Mouse (Mus musculus): ENCODE data around the gene Qars. TPM values are rescaled to one million over a fixed set of nuclear protein-coding genes. Genes with fewer than 3 reads are reported as not detected.

The Qars gene
- polyA plus RNA-seq, 1 experiment from 2014 or later: 117 TPM

DNA sequence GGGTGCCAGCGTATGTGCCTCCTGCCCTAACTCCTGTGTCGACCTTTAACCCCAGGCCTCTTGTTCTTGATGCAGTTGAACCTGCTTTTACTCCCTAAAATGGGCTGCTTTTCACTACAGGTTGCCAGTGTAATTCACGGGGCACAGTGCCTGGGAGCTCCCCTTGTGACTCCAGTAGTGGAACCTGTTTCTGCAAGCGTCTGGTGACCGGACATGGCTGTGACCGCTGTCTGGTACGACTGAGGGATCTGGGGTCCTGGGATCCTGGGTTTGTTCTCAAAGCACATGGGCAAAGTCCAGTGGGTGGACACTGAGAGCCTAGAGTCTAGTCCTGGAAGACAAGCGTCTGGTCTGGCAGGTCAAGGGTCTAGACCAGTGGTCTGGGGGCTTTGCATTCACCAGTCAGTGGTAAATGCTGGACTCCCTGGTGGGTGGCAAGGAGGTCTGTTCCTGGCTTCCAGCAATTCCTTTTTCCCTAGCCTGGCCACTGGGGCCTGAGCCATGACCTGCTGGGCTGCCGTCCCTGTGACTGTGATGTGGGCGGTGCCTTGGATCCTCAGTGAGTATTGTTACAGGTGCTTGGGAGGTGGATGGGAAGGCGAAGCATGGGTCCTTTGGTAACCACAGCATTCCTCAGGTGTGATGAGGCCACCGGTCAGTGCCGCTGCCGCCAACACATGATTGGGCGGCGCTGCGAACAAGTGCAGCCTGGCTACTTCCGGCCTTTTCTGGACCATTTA lies 24.3 kb upstream of the Qars start:
- Histone ChIP-seq H3K4me3 (ENCODE audit: low read length) (no peak overlapping the region), H3K27me3 (ENCODE audit: control insufficient read depth, insufficient read depth, low read length) (no peaks in the 10 kb centered on the region), H3K4me2 (replicated peaks; ENCODE audit: low read depth, low read length) (no peak overlapping the region), H3K4me1 (ENCODE audit: control insufficient read depth, insufficient read depth, low read length) (peaks cover 17% of the 10 kb centered on the region), H3K27ac (ENCODE audit: low read depth, low read length) (no peak overlapping the region), H3K9me3 (ENCODE audit: control insufficient read depth, low read length) (no peaks in the 10 kb centered on the region), H3K9ac (ENCODE audit: low read depth, low read length) (no peak overlapping the region), H3K36me3 (ENCODE audit: control insufficient read depth, insufficient read depth, low read length) (peaks cover 68% of the 10 kb centered on the region)
- 91% methylated on average over 18 of the region's 18 CpGs for WGBS
- ATAC-seq (ENCODE audit: low FRiP score, low TSS enrichment): no peak

DNA sequence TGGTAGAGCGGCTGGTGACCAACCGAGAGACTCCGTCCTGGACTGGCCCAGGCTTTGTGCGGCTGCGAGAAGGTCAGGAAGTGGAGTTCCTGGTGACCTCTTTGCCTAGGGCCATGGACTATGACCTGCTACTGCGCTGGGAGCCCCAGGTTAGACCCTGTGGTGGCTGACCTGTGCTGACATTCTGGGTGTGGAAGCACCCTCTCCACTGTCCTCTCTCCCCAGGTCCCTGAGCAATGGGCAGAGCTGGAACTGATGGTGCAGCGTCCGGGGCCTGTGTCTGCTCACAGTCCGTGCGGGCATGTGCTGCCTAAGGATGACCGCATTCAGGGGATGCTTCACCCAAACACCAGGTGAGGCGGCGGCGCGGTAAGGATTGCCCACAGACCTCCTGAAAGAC lies 23.5 kb upstream of the Qars start:
- H3K9ac ChIP-seq (ENCODE audit: low read depth, low read length): no peak overlapping the region
- no peak overlapping the region for H3K27ac ChIP-seq (ENCODE audit: low read depth, low read length)
- no peaks in the 10 kb centered on the region for H3K27me3 ChIP-seq (ENCODE audit: control insufficient read depth, insufficient read depth, low read length)
- ATAC-seq (ENCODE audit: low FRiP score, low TSS enrichment): no peak
- H3K36me3 ChIP-seq (ENCODE audit: control insufficient read depth, insufficient read depth, low read length): peaks cover 76% of the 10 kb centered on the region
- 97% methylated on average over 15 of the region's 15 CpGs for WGBS
- no peak overlapping the region for H3K4me3 ChIP-seq (ENCODE audit: low read length)
- peaks cover 15% of the 10 kb centered on the region for H3K4me1 ChIP-seq (ENCODE audit: control insufficient read depth, insufficient read depth, low read length)
- H3K9me3 ChIP-seq (ENCODE audit: control insufficient read depth, low read length): no peaks in the 10 kb centered on the region
- H3K4me2 ChIP-seq (replicated peaks; ENCODE audit: low read depth, low read length): no peak overlapping the region

DNA sequence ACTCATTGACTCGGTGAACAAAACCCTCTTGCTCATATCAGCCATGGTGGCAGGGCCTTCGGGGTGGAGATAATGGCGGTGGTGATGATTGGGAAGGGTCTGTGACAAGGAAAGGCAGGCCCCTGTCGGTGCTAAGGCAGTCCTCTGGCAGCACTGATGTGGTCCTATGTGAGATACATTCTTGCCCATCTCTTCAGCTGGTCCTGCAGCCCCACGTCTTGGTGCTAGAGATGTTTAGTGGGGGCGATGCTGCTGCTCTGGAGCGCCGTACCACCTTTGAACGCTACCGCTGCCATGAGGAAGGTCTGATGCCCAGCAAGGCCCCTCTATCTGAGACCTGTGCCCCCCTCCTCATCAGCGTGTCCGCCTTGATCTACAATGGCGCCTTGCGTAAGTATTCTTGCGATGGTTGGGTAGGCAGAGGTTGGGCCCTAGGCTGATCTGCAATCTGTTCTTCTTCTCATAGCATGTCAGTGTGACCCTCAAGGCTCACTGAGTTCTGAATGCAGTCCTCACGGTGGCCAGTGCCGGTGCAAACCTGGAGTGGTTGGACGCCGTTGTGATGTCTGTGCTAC lies 22.1 kb upstream of the Qars start:
- Histone ChIP-seq H3K36me3 (ENCODE audit: control insufficient read depth, insufficient read depth, low read length) (peaks cover 82% of the 10 kb centered on the region), H3K9me3 (ENCODE audit: control insufficient read depth, low read length) (no peaks in the 10 kb centered on the region), H3K27me3 (ENCODE audit: control insufficient read depth, insufficient read depth, low read length) (no peaks in the 10 kb centered on the region), H3K4me2 (replicated peaks; ENCODE audit: low read depth, low read length) (no peak overlapping the region), H3K27ac (ENCODE audit: low read depth, low read length) (no peak overlapping the region), H3K4me1 (ENCODE audit: control insufficient read depth, insufficient read depth, low read length) (peaks cover 7% of the 10 kb centered on the region), H3K9ac (ENCODE audit: low read depth, low read length) (no peak overlapping the region), H3K4me3 (ENCODE audit: low read length) (no peak overlapping the region)
- 96% methylated on average over 19 of the region's 19 CpGs for WGBS
- no peak for ATAC-seq (ENCODE audit: low FRiP score, low TSS enrichment)

DNA sequence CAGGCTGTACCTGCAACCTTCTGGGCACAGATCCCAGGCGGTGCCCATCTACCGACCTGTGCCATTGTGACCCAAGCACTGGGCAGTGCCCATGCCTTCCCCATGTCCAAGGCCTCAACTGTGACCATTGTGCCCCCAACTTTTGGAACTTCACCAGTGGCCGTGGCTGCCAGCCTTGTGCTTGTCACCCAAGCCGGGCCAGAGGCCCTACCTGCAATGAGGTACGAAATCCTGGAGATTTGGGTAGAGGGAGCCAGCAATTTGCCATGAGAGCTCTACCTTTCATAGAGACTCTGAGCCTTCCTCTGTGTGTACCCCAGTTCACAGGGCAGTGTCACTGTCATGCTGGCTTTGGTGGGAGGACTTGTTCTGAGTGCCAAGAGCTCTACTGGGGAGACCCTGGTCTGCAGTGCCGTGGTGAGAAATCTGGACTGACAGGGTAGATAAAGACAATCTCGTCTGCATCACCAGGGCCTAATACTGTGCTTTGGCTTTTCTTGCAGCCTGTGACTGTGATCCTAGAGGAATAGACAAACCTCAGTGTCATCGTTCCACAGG lies 20.5 kb upstream of the Qars start:
- no peak for ATAC-seq (ENCODE audit: low FRiP score, low TSS enrichment)
- H3K36me3 ChIP-seq (ENCODE audit: control insufficient read depth, insufficient read depth, low read length): peaks cover 76% of the 10 kb centered on the region
- no peak overlapping the region for H3K4me2 ChIP-seq (replicated peaks; ENCODE audit: low read depth, low read length)
- no peak overlapping the region for H3K4me3 ChIP-seq (ENCODE audit: low read length)
- peaks cover 4% of the 10 kb centered on the region for H3K4me1 ChIP-seq (ENCODE audit: control insufficient read depth, insufficient read depth, low read length)
- H3K27me3 ChIP-seq (ENCODE audit: control insufficient read depth, insufficient read depth, low read length): no peaks in the 10 kb centered on the region
- H3K9me3 ChIP-seq (ENCODE audit: control insufficient read depth, low read length): no peaks in the 10 kb centered on the region
- no peak overlapping the region for H3K27ac ChIP-seq (ENCODE audit: low read depth, low read length)
- WGBS: 95% methylated on average over 8 of the region's 8 CpGs
- no peak overlapping the region for H3K9ac ChIP-seq (ENCODE audit: low read depth, low read length)

DNA sequence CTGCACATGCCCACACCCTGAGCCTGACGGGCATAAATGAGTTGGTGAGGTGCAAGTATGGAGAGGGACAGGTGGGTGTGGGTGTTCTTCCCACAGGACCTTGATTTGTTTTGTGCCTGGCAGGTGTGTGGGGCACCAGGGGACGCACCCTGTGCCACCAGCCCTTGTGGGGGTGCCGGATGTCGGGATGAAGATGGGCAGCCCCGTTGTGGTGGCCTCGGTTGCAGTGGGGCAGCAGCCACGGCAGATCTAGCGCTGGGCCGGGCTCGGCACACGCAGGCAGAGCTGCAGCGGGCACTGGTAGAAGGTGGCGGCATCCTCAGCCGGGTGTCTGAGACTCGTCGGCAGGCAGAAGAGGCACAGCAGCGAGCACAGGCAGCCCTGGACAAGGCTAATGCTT lies 19.1 kb upstream of the Qars start:
- Histone ChIP-seq H3K4me2 (replicated peaks; ENCODE audit: low read depth, low read length) (no peak overlapping the region), H3K27me3 (ENCODE audit: control insufficient read depth, insufficient read depth, low read length) (no peaks in the 10 kb centered on the region), H3K36me3 (ENCODE audit: control insufficient read depth, insufficient read depth, low read length) (peaks cover 76% of the 10 kb centered on the region), H3K9ac (ENCODE audit: low read depth, low read length) (no peak overlapping the region), H3K27ac (ENCODE audit: low read depth, low read length) (no peak overlapping the region), H3K4me1 (ENCODE audit: control insufficient read depth, insufficient read depth, low read length) (peaks cover 11% of the 10 kb centered on the region), H3K9me3 (ENCODE audit: control insufficient read depth, low read length) (no peaks in the 10 kb centered on the region), H3K4me3 (ENCODE audit: low read length) (no peak overlapping the region)
- no peak for ATAC-seq (ENCODE audit: low FRiP score, low TSS enrichment)
- 95% methylated on average over 17 of the region's 17 CpGs for WGBS

DNA sequence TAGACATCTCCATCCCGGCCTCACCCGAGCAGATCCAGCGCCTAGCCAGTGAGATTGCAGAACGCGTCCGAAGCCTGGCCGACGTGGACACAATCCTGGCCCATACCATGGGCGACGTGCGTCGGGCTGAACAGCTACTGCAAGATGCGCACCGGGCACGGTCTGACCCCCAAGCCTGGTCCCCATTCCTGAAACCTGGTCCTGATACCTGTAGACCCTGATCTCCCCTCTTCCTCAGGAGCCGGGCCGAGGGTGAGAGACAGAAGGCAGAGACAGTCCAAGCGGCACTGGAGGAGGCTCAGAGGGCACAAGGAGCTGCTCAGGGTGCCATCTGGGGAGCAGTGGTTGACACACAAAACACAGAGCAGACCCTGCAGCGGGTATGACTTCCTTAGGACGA lies 18.3 kb upstream of the Qars start:
- WGBS: 96% methylated on average over 20 of the region's 20 CpGs
- Histone ChIP-seq H3K4me3 (ENCODE audit: low read length) (no peak overlapping the region), H3K4me1 (ENCODE audit: control insufficient read depth, insufficient read depth, low read length) (peaks cover 11% of the 10 kb centered on the region), H3K27me3 (ENCODE audit: control insufficient read depth, insufficient read depth, low read length) (no peaks in the 10 kb centered on the region), H3K9me3 (ENCODE audit: control insufficient read depth, low read length) (no peaks in the 10 kb centered on the region), H3K9ac (ENCODE audit: low read depth, low read length) (no peak overlapping the region; the same call in 1 of the 2 replicates), H3K36me3 (ENCODE audit: control insufficient read depth, insufficient read depth, low read length) (peaks cover 76% of the 10 kb centered on the region), H3K27ac (ENCODE audit: low read depth, low read length) (peak overlapping the region; percentile 97; the same call in 1 of the 2 replicates), H3K4me2 (replicated peaks; ENCODE audit: low read depth, low read length) (no peak overlapping the region)
- no peak for ATAC-seq (ENCODE audit: low FRiP score, low TSS enrichment)

DNA sequence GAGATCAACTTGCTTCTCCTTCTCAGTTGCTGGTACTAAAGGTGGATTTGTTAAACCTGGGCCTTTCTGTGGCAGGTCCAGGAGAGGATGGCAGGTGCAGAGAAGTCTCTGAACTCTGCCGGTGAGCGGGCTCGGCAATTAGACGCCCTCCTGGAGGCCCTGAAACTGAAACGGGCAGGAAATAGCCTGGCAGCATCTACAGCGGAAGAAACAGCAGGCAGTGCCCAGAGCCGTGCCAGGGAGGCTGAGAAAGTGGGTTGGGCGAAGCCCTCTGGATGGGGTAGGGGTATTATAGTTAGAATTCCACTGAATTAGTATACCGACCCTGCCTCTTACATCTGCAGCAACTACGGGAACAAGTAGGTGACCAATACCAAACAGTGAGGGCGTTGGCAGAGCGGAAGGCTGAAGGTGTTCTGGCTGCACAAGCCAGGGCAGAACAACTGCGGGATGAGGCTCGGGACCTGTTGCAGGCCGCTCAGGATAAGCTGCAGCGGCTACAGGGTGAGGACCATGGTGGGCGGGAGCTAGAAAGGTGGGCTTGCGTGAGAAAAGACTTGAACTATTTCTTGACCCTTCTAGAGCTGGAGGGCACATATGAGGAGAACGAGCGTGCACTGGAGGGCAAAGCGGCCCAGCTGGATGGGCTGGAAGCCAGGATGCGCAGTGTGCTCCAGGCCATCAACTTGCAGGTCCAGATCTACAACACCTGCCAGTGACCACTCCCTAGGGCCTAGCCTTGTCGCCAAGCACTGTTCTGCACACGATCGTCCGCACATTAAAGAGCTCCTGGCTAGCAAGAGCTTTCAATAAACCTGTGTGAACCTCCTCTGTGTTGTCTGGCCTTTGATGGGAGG lies 17.6 kb upstream of the Qars start:
- H3K9me3 ChIP-seq (ENCODE audit: control insufficient read depth, low read length): no peaks in the 10 kb centered on the region
- H3K4me1 ChIP-seq (ENCODE audit: control insufficient read depth, insufficient read depth, low read length): peaks cover 11% of the 10 kb centered on the region
- no peaks in the 10 kb centered on the region for H3K27me3 ChIP-seq (ENCODE audit: control insufficient read depth, insufficient read depth, low read length)
- WGBS: 62% methylated on average over 26 of the region's 26 CpGs
- peaks cover 78% of the 10 kb centered on the region for H3K36me3 ChIP-seq (ENCODE audit: control insufficient read depth, insufficient read depth, low read length)
- H3K9ac ChIP-seq (ENCODE audit: low read depth, low read length): peak overlapping the region; percentile 97
- ATAC-seq (ENCODE audit: low FRiP score, low TSS enrichment): peak; percentile 22
- H3K4me2 ChIP-seq (replicated peaks; ENCODE audit: low read depth, low read length): peak overlapping the region; percentile 86
- H3K4me3 ChIP-seq (ENCODE audit: low read length): peak overlapping the region; percentile 98
- H3K27ac ChIP-seq (ENCODE audit: low read depth, low read length): peak overlapping the region; percentile 97

DNA sequence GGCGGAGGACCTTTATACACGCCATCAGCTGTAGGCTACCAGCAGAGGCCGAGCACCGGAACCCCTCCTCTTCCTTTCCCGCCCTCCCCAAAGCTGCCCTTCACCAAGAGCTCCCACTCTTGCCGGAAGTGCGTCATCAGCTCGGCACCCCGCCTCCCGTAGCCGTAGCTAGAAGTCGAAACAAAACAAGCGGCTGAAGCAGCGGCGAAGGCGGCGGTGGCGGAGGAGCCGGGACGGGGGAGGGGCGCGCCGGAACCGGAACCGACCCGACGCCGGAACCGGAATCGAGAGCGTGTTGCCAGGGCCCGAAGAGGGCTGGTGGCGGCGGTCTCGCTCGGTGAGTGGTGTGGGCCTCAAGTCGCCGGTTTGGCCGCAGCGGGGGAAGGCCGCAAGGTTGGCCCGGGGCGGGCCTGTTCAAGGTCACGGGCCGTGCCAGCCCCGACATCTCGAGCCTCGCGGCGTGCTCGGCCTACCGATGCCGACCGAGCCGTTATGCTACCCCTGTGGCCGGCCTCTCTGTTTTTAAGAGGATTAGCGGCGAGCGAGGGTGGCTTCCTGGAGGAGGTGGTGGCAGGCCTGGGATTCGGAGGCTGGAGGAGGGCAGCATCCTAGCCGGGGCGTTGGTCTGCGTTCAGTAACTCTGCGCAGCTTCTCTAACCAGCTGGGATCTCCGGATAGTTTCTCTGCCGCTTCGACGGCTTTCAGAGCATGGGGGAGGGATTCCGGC lies 16.8 kb upstream of the Qars start, which contains the start of gene Usp19:
TSS of gene Usp19 (plus strand) at position 44 of the 727 bp plus-strand sequence.
- H3K4me3 ChIP-seq (ENCODE audit: low read length): peak within 1 kb of the TSS; percentile 98
- WGBS: under 1% methylated on average over 69 of the region's 69 CpGs
- no peaks in the 10 kb centered on the region for H3K27me3 ChIP-seq (ENCODE audit: control insufficient read depth, insufficient read depth, low read length)
- H3K4me2 ChIP-seq (replicated peaks; ENCODE audit: low read depth, low read length): peak within 1 kb of the TSS; percentile 86
- peak; percentile 95 for ATAC-seq (ENCODE audit: low FRiP score, low TSS enrichment)
- peak within 1 kb of the TSS; percentile 97 for H3K27ac ChIP-seq (ENCODE audit: low read depth, low read length)
- peaks cover 11% of the 10 kb centered on the region for H3K4me1 ChIP-seq (ENCODE audit: control insufficient read depth, insufficient read depth, low read length)
- H3K9me3 ChIP-seq (ENCODE audit: control insufficient read depth, low read length): no peaks in the 10 kb centered on the region
- H3K36me3 ChIP-seq (ENCODE audit: control insufficient read depth, insufficient read depth, low read length): peaks cover 77% of the 10 kb centered on the region
- peak within 1 kb of the TSS; percentile 97 for H3K9ac ChIP-seq (ENCODE audit: low read depth, low read length)

All from kidney, embryonic 14.5 days (tissue).